Mouse (Mus musculus) ovary, postnatal 36 days (tissue): ENCODE measurements around the gene Tkt.
"Not testable (repeated sequence)": the region's sequence is repeated elsewhere in the genome, so short reads cannot be mapped to it uniquely, and the experiment has no call there.

Experiments
- DNase-seq: peaks from one replicate; pipeline ENCODE4 v3.0.0; 2022; ENCODE audit warnings: low spot score, mixed read lengths

Tkt gene

DNA sequence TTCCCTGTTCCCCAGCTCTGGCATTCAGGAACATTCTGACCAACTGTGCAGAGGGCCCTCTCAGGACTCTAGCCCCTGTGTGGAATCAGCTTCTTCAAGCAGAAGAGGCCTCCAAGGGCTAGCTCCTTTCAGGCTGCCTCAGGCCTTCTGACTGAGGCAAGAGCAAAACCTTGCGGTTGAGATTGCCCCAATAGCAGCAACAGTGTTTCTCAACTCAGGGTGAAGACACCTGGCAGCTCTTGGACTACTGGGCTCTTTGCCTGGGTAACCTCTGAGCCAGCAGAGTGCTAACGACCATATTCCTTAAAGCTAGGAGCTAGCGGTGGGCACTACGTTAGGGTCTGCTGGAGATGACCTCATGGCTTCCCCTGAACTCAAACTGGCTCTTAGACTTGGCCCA, 5.0 kb downstream of the Tkt start:
- no peak for DNase-seq

DNA sequence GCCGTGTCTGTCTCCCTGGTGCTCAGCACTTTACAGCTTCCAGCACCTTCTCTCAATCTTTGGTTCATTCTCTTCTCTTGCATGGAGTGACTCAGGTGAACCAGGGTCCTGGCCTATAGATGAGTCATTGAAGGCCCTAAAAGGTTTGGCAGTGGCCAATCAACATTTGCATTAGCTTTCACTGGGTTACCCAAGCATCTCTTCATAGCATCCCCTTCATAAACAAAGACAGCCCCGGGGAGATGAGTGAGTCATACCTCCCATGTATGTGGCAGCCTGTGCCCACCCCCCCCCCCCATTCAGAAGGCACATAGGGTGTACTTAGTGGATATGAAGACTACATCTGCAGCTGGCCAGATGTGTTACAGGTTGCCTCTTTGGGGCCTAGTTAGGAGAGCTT, 8.5 kb downstream of the Tkt start:
- no peak for DNase-seq

DNA sequence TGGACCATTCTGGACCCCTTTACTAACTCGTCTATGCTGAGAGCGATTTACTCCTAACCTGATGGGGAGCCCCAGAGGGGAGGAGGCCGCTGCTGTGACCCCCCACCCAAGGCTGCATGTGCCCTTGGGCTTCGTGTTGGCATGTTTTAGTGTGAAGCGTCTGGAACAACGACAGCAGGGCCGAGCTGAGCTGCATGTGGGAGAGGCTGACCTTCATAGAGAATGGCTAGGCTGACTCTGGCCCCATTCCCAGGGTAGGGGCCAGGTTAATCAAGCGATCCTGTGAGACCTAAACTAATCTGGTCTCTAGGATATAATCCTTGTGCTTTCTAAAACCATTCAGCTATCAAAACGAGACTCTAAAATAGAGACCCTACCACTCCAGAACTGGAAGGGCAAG, 9.6 kb downstream of the Tkt start:
- no peak for DNase-seq

DNA sequence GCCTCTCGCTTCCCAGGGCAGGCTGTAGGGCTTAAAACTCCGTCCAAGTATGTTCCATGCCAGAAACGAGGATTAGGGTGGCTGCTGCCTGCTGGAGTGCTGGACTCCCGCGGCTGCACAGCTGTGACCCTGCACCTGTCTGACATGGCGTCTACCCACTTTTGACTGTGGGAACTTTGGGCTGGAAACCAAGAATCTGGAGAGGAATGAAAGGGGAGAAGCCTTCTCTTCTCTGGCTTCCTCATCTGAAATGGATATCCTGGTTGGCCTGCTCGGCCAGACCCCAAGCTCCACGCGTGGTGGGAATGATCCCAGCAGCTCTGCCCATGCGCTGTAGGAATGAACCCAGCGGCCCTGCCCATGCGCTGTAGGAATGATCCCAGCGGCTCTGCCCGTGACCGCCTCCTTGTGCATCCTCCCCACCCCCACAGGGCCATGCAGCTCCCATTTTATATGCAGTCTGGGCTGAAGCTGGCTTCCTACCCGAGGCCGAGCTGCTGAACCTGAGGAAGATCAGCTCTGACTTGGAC, 11.2 kb downstream of the Tkt start:
- no peak for DNase-seq

DNA sequence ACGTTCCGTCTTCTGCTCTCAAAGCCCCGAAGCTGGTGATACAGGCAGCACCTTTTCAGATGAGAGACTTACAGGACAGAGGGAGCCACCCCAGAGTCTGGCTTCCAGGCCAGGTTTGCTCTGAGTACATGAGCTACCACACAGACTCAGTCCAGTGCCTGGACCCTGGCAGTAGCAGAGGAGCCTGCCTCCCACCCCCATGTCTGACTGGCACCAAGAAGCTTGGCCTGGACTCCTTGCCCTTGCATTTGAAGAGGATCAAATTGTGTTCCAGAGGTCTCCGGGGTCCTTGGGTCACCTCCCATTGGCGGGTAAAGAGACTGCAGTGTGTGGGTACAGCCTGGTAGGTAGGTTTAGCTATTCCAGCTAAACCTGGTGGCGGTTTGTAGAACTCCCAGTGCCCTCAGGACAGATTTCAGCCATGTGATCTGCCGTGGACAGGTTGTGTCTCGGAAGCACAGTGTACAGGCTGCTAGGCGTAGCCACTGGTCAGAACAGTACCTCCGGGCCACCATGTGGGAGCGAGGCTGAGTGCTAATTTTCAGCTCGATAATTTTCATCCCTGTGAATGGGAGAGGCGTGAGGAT, 12.7 kb downstream of the Tkt start:
- DNase-seq = no peak

DNA sequence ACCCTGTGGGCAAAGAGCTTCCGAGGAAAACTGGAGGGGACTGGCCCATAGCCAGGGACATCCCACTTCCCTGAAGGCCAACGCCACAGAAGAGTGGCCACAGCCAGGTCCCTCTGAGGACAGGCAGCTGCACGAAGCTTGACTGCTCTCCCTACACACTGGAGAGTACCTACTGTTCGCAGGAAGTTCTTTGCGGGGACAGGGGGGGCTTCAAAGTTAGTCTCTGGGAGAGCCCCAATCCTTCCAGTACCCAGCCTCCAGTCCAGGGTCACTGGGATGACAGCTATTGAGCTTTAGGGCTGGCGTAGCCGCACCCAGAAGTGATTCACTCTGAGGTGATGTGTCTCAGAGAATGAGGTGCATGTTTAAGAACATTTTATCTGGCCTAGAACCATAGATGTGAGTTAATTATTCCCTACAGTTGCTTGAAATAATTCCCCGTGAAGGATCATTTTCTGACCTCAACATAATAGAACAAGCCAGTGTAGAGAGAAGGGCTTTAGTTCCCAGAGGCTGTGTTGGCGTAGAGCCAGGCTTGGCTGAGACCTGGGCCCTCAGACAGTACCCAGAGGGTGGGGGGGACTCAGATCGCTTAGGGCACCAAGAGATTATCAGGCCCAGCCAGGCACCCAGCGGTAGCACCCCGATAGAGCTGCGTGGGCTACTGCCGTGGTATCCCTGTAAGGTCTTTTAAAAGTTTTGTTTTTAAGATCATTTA, 13.5 kb downstream of the Tkt start:
- DNase-seq = peak; percentile 57

DNA sequence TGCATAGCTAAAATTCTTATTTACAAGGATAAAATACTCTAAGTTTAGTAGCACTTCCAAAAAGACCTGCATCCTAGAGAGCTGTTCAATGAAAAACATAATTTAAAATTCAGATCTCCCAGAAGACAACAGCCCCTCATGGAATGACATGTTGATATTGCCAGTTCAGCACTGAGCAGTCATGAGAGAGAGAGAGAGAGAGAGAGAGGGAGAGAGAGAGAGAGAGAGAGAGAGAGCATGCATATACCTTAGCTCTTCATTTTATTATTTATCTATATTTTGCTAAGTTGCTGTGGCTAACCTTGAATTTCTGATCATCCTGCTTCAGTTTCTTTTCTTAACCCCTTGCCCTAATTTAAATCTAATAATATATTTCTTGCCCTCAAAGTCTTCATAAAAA, 14.2 kb downstream of the Tkt start:
- DNase-seq = no peak

DNA sequence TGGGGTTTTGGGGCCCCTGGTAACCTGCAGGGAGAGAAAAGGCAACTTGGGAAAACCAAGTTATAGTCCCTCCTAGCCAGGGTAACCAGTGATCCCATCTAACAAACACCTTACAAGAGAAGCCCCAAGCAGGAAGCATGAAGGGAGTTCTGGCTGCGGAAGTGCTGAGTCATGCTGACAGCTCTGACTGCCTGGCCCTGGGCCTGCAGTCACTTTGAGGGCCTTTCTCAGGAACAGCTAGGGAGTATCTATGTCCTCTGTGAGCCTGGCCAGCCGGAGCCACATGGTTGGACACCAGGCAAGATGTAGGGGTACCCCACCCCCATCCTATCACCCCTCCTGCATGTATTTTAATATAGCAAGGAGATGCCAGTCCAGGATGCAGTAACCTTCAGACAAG, 16.3 kb downstream of the Tkt start:
- peak; percentile 49 for DNase-seq

DNA sequence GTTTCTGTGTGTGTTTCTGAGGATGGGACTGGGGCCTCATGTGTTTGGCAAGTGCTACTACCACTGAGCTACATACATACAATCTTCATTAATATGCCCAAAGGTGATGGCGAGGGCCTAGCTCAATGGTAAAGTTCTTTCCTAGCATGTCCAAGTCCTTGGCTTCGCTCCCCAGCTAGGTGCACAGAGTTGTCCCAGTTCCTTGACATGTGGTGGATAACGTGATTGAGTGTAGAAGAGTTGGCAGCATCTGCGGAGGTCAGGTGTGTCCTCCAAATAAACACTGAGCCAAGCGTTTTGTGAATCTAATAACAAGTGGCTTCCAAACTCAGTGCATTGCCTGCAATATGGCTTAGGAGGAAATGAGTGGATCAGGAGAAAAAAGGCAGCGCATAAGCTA, 18.2 kb downstream of the Tkt start:
- DNase-seq = no peak

DNA sequence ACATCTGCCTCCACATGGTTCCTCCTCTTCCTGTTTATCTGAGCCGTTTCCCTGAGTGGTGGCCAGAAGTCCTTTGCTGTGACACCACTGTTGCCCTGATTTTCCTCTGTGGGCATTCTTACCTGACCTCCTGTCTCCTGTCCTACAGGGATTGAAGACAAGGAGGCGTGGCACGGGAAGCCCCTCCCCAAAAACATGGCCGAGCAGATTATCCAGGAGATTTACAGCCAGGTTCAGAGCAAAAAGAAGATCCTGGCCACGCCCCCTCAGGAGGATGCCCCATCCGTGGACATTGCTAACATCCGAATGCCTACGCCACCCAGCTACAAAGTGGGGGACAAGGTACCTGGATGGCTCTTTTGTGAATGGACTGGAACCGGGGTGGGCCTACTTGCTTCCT, 19.9 kb downstream of the Tkt start:
- no peak for DNase-seq

DNA sequence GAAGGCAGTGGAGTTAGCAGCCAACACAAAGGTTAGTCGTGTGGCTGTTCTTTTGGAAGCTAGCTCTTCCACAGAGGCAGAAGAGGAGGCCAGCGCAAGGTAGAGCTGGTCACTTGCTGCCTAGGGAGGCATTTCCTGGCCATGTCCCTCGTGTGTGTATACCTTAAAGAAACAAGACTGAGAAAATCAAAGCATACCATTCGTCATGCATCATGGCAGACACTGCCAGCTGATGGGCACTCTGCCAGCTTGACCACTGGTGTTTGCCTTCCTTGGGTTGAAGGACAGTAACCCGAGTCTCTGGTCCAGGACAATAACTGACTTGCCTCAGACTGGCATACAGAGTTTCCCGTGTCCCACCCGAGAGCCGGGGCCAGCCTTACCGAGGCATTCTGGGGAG, 22.1 kb downstream of the Tkt start:
- no peak for DNase-seq

DNA sequence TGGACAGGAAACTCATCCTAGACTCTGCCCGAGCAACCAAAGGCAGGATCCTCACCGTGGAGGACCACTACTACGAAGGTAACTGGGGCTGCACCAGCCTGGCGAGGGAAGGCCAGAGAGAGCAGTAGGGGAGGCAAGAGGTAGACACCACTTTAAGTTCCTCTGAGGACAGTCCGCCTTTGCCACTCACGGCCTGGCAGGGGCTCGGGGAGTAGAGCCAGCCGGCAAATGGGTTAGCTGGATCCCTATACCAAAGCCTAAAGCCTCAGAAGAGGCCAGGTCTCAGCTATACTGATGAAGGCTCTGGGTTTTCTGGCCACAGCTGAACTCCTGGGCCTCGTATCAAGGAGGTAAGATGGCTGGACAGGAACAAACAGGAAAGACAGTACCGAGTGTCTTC, 24.1 kb downstream of the Tkt start:
- no peak for DNase-seq

DNA sequence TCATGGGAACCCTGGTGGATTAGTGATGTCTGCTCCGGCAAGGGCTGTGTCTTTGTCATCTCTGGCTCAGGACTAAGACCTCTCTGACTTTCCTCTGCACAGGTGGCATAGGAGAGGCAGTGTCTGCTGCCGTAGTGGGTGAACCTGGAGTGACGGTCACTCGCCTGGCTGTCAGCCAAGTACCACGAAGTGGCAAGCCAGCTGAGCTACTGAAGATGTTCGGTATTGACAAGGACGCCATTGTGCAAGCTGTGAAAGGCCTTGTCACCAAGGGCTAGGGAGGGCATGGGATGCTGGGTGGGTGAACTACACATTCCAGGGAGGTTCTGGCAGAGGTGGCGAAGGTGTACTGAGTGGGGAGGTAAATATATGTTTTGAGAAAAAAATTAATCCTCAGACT, 25.1 kb downstream of the Tkt start:
- no peak for DNase-seq

DNA sequence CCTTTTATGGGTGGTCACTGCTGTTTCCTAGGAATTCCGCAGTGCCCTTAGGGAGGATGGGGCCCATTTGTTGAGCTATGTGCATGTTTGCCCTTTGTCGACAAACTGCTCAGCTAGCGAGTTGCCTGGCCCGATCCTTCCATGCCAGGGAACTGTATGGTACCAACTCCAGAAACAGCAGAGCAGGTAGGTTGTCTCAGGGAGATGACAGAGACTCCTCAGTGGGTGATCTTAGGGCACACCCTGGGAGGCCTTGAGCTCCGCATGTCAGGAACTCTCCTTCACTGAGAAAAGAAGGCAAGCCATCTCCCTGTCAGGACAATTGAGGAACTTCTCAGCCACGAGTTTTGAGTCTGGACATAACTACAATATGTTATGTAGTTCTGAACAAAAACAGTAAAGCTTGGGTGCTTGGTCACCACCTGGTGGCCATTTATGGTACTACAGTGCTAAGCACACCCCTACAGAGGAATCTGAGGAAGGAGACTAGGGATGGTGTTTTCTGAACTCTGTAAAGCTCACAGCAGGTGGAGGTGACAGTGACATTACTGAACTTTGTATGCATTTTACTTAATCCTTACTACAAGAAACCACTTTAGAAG, 25.9 kb downstream of the Tkt start:
- DNase-seq = peak; percentile 69

DNA sequence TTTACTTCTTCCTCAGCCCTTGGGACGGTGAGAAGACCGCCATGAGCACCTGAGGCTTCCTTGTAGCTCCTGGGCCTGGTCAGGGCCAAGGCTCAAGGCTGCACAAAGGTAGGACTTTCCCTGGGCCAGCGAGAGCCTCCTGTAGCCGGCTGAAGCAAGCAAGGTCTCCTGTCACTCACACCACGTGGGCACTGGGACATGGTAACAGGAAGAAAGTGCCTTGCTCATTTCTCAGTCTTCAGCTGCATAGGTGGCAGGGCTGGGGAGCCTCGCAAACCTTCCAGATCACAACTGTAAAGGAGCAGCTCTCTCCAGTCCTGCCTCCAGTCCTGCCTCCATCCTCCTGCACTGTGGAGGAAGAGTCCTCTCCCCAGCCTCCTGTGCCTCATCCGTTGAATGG, 27.6 kb downstream of the Tkt start:
- no peak for DNase-seq

DNA sequence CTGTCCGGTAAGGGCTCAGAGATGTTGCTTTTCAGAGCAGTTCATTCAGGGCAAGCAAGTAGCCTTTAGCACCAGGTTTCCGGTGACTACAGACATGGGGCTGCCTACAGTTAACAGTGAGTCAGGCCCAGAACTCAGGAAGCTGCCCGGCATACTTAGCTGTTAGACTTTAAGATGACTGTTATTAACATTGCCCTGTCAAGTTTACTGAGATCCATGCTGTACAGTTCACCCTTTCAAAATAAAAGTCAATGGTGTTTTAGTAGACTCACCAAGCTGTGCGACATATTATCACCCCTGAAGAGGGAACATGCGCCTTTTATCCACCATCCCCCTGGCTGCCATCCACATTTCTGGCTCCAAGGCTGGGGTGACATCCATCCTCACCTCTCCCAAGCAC, 28.1 kb downstream of the Tkt start:
- no peak for DNase-seq

DNA sequence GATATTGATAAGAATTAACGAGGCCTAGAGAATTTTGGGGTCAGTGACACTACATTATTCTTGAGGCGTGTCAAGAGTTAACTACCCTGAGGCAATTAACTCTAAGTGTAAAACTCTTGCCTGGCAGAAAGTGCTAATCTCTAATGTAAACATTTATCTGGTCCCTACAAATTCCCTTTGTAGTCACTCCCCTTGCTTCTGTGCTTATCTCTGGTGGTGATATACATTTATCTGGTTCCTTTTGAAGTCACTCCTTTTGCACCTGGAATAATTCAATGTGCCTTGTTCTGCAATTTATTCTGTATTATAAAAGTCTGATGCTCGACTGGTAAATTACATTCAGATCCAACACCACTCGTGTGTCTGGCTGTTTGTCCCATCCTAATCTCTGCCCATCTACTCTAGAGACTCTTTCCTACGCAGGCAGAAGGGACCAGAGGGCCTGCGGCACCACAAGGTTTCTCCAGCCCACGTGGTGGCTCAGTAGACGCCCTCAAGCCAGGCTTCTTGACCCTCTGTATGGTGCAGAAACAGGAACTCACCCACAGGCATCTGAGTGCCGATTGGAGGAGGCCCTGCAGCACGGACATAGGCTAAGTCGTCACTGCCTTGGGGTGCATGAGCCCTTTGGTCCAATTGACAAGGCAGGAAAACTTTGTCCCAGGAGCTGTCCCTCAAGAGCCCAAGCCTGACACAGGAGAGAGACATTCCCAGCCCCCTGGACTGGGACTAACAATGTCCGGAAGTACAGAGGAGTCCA, 29.3 kb downstream of the Tkt start:
- DNase-seq = not testable (repeated sequence)

DNA sequence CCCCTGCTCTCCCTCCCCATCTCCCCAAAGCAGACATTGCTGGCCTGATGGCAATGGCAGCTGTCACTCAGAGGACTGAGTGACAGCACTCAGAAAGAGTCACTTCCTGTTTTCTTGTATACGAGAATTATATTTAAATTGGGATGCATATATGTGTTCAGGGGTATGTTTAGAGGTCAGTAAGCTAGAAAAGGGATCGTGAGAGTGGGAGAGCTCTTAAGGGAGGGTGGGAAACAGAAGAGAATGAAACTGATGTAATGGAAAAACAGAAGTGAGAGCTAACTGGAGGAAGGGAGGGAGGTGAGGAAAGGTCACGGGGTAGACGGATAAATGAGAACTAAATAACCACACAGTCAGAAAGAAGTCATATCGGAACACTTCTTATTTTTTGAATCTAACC, 31.0 kb downstream of the Tkt start:
- DNase-seq = no peak

DNA sequence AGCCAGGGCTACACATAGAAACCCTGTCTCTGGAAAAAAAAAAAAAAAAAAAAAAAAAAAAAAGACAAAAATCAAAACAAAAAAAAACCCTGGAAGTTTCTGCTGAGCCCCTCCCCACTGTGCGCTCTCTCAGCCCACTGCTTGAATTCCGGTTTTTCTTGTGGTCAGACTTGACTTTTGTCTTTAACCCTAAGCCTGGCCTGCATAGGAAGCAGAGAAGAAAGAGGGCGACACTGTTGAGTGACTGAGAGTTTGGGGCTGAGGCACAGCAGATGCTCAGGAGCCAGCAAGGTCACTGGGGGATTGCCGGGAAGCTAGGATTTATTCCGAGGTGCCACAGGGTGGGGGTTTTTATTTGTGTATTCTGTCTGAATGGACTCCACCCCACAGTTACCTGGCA, 31.7 kb downstream of the Tkt start:
- DNase-seq = no peak

DNA sequence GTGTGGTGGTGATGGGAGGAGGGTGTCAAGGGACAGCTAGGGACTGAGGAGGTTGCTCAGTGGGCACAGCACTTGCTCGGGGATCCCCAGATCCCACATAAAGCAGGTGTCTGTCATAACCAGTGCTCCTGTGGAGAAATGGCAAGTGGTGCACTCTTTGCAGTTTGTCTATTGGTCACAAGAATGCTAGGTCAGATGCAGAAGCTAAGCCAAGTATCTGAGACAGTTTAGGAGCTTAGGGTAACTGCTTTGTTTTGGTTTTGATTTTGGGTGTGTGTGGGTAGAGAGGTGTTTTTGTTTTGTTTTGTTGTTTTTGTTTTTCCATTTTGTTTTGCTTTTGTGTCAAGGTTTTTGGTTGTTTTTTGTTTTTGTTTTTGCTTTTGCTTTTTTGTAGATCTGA, 33.1 kb downstream of the Tkt start:
- DNase-seq = no peak

DNA sequence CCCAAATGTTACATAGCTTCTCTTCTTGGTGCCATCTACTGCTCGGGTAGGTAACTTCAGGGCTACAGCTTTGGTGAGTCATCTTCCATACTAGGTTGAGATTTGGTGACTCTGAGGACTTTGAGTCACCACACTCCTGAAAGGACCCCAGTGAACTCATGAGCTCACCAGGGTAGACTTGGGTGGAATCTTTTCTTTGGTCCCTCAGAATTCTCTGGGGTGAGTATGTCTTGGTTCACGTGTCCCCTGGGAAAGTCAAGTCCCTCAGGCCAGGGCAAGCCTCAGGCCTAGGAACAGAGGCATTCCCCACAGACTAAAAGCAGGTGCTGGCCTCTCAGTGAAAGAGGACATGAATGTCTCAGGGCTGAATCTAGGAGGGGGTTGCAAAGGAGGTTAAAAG, 35.9 kb downstream of the Tkt start:
- DNase-seq = no peak

DNA sequence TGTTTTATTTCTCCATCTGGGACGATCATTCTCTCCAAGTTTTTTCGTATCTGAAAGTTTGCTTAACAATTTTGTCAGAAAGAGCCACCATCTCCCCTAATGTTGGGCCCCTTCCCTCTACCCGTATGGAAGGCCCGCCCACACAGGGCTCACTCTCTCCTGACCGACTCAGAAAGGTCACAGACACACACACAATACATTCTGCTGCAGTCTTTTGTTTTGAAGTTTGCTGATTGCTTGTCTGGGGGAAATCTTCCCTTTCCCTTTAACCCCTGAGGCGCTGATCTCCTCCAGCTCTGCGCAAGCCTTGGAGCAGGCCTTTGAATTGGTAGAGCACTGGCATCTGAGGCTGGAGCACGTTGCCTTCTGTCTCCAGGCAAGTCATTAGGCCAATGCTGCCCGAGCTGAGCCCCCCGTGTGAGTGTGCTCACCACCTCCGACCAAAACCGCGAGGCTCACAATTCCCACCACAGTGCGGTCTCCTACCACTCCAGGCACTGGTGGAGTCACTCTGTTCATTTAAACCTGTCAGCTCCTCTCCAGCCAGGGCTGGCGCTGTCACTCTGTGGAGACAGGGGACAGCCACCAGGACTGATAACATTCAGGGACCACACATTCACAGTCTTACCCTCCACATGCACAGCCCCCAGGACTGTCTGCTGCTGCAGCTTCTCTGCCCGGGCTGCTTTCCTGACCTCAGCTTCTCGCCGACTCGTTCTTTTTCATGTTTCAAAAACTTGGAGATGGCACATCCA, 36.5 kb downstream of the Tkt start:
- no peak for DNase-seq
